Mouse (Mus musculus) layer of hippocampus, postnatal 10 days (tissue): ENCODE measurements around the gene 1700023F06Rik. TPM values are rescaled to one million over a fixed set of nuclear protein-coding genes. Genes with fewer than 3 reads are reported as not detected.

Source experiments
- DNase-seq, 2 experiments: peaks; one replicate each; pipeline ENCODE4 v3.0.0; 2021; ENCODE audit warnings: low spot score in 2 of 2
- long read RNA-seq: library from polyadenylated mRNA; stranded (forward); transcript quantifications from one replicate; pipeline ENCODE4 v2.0.0, GENCODE M21; 2023
- total RNA-seq, 2 experiments: library from RNA; stranded (reverse); gene quantifications; 2 replicates each; pipeline ENCODE4 v1.2.3; 2021

Gene 1700023F06Rik
- 1 to 10 TPM; 1.8 TPM for total RNA-seq
- long read RNA-seq, partial matches to known transcripts, result 4 of 5 reads
- long read RNA-seq, other reads (novel, unspliced or antisense), result 1 of 5 reads

DNA sequence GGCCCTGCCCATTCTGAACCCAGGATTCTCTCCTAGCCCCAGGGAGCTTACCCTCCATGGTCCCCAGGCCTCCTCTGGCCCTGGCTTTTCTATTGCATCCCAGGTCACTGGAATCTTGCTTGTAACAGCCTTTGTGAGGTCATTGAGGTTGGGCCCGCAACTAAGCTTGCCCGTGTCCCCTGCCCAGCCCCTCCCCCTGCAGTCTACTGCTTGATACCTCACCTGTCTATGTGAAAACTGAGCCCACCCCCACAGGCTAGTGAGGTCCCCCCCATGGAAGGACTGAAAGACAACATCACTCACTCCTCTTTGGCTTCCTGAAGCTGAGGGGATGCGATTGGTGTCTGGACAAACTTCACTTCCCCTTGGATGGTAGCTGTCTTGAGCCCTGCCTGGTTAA lies at the start of gene 1700023F06Rik:
Gene 1700023F06Rik (minus strand): TSS at position 101 of the 400 bp plus-strand sequence.
- no peak for DNase-seq

DNA sequence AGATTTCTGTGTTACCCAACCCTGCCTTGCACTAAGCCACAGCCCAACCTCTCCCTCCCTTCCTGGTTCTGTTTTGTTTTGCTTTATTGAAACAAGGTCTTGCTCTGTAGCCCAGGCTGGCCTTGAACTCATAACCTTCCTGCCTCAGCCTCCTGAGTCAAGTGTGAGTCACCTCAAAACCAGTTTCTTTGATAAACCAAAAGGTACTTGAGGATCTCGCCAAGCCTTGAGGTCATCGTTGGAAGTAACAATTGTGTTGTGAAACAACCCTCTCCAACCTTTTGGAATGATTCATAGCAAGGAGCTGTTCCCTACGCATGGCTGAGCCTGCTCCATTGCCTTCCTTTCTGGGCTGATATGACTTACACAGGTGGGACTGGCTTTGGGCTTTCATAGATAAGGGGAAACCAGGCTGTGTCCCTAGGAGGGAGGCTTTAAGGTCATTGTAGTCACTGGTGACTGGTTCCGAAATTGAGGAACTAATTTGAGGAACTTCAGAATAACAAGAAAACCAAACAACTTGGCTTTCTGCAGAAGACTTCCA lies 49.7 kb upstream of the 1700023F06Rik start:
- DNase-seq, result no peak

DNA sequence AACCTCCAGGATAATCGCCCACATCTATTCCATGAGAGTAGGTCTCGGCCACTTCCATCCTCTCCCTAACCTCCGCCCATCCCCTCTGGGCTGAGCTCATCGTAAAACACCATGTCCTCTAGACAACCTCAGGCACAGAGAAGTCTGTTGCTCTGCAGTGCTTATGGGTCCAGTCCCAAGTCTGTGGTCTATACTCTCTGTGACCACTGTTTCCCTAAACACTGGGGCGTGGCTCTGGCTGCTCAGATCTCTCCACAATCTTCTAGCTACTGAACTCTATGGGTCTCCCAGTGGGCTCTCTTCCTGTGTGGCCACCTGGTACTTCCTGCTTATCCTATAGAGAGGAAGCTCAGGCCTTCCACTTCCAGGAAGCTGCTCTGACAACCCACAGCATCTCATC lies 45.2 kb upstream of the 1700023F06Rik start:
- no peak for DNase-seq

DNA sequence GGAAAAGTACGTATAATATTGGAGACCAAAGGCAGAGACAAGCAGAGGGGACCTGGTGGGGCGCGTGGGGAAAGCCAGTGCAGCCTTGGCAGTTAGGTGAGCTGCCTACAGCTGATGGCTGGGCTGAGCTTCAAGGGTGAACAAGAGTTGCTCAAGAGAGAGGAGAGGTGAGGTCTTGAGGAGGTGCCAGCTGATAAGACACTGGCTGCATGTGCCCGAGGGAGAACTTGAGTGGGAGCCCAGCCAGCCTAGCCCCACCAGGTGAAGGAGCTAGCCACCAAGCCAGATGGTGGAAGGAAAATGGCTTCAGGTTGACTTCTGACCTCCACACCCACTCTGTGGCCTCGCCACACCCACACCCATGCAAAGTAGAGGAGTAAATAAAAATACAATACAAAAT lies 44.0 kb upstream of the 1700023F06Rik start:
- no peak for DNase-seq

DNA sequence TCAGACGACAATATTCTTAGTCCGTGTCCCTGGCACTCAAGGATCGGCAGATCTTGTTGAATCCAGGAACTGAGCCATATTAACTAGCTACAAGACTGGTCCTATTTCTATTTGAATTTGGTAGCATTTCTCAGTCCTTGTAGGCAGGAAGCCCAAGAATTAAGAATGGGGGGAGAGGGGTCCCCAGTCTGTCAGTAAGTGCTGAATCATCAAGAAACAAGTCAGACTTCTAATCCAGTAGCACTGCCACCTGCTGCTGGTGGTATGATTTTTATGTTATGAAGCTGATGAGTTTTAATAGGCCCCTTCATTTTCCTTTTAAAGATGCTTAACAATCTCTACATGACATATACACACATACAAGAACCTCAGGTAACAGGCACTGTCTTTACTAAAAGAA lies 42.0 kb upstream of the 1700023F06Rik start:
- no peak for DNase-seq

DNA sequence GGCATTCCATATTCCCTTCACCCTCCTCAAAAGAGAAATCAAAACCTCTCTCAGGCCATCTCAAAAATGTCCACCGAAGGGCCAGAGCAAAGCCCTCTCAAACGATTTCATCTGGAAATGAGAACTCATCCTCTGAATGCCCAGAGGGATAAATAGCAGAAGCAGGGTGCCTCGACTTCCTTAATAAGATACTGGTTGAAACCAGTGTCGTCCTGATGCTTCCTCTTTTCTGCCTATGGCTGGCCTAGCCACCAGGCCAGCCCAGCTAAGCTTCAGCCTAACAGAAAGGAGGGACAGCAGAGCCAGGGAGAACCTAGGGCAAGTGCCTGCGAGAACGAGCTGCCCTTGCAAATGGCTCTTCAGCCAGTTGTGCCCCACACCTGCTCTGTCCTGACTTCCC lies 41.2 kb upstream of the 1700023F06Rik start:
- no peak for DNase-seq

DNA sequence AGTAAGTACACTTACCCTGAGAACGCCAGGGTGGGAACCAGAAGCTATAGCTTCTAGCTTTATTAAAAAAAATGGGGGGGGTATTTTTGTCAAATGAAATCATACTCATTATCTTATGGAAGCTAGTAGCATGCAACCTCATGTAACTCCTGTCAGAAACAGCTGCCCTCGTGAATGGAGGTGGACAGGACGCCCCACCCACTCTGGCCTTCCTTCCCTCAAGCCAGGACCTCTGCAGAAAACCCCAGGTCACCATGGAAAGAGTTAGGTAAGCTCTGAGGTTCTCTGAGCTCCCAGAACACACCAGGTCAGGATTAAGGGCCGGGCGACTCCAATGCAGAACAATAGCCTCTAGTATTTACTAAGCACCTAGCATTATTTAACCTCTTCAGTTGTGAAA lies 40.5 kb upstream of the 1700023F06Rik start:
- no peak for DNase-seq

DNA sequence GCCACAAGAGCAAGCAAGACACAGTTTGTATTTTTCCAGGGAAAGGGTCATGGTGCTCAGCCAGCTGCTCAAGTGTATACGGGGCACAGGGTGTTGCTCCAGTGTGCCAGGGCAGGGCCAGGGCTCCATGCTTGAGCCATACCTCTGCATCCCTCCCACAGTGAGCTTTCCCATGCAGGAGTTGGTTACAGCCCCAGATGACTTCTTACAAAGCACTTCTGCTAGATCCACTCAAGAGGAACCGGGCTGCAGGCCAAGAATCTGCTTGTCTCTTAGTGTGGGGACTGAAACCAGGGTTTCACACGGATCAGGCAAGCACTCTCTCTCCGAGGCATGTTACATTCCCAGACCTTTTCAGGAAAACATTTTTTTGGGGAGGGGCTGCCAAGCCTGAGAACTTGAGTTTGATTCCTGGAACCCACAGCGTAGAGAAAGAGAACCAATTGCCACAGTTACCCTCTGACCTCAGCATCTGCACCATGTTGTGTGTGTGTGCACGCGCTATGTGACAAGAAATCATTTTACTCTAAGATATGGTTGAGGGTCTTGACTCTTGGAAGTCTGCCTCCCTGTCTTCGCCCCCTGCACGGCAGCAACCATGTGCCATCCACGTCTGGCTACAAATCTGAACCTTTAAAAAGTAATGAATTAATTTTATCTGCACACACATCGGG lies 39.3 kb upstream of the 1700023F06Rik start:
- peak; percentile 76 to 81 for DNase-seq

DNA sequence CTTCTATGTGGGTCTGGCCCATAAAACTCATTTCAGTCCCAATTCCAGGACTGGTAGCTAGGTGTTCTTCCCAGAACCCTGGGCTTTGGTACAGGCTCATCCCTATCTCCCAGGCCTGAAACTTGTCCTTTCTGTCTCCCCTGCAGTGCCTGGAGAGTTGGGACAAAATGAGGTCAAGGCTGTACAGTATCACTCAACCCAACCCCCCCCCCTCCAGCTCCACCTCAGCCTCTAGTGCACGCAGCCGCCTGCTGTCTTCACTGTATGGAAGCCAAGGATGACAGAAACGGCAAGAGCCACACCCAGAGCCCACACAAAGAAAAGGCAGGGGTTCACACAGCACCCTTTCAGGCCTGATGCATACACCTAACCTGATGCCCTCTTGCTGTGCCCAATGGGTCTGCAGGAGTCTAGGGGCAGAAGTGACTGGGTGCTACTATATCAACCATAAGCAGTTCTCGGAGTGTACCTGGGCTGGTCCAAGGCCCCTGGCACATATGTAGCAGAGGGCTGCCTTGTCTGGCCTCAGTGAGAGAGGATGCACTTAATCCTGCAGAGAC lies 38.5 kb upstream of the 1700023F06Rik start:
- DNase-seq, result no peak

DNA sequence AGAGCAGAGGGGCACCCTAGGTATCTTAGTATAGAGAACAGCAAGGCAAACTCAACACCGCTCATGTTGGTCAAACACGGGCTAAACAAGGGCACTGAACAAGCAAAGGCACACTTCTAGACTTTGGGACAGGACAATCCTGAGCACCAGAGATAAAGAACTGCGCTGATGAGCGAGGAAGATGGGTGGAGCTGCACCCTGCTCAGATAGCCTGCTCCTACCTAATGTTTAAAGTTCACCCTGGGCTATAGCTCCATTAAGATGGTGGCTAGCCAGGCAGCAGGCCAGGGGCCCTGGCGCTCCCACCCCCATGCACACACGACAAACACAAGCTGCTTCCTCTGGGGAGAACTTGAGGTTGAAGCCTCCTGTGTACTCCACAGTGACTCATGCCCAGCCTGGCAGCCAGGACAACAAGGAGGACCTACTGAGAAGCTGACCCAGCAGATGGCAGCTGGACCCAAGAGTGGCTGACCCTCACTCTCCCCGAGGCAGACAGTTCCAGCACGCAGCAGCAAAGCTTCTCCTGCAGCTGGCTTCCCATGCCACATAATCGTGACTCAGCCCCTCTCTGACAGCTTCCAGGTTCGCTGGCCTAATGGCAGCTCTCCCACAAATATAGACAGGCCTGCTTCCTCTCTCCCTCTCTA lies 37.8 kb upstream of the 1700023F06Rik start:
- DNase-seq, result peak; percentile 41 to 42

DNA sequence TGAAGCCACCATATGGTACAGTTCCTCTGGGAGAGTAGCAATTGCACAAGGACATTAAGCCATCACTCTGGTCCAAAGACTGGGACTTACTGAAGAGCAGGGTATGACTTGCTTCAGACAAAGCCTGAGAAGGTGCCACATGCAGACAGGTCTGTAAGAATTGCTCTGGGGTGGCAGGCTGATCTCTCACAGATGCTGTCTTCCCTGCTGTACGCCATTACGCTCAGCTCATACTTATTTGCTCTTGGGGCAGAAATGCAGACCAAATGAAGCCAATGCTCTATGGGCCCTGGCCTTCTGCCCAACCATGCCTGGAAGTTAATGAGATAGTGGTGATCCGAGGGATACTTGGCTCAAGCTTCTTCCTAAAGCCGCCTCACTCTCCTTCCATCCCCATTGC lies 36.5 kb upstream of the 1700023F06Rik start:
- no peak for DNase-seq

DNA sequence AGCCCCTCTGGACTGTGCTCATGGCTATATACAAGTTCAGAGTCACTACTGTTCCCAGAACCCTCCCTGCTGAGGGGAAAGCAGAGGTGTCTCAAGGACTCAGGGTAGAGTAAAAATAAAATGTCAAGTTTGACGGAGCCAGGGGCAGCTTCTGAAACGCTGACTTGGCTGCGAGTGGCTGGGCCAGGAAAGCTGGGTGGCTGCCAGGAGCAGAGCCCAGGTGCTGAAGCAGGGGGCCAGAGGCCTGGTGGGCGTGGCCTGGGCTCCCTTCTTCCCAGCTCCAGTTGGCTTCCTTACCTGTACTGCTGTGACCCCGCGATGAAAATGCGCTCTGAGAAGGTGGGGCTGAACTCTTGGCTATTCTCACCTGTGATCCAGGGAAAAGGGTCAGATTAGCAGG lies 32.4 kb upstream of the 1700023F06Rik start:
- no peak for DNase-seq

DNA sequence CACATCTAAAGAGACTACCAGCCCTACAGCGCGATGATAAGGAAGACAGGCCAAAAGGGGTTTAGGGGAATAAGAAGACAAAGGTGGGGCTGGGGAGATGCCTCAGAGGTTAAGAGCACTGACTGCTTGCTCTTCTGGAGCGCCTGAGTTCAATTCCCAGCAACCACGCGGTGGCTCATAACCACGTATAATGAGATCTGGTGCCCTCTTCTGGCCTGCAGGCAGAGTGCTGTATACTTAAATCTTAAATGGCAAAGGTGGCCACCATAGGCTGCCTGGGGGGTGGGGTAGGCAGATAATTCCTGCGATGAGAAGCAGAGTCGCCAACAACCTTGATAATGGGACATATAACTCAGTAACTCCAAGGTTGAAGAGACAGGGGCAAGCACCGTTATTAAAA lies 29.4 kb upstream of the 1700023F06Rik start:
- DNase-seq, result no peak

DNA sequence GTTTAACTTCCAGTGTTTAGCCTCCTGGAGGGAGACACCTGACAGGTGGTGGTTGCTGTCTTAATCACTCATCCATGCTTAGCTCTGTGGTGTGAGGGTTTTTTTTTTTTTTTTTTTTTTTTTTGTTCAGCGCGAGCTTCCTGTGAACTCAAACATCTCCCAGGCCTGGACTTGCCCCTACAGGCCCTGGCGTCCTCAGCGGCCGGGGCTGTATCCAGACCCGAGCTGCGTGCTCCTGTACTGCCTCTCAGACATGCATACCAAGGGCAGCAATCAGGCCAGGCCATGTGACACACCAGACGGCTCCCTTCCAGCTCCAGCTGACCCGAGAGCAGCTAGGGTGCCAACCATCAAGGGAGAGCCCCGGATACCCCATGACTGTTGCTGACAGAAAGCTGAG lies 28.5 kb upstream of the 1700023F06Rik start:
- DNase-seq, result no peak

DNA sequence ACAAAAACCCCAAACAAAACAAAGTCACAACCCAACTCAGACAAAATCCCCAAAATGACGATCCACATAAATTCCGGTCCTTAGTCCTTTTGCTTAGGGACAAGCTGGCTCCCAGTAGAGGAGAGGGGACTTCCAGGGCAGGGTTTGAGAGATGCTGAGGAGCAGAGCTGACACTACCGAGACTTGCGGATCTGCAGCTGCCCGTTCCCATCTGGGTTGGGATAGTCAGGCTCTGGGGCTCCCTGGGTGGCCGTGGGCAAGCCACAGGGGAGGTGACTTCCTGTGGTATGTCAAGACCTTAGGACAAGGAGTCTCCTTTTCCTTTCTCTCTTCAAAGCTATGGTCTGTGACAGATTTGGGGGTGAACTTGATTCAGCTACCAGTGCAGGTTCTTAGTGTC lies 28.1 kb upstream of the 1700023F06Rik start:
- DNase-seq, result no peak

DNA sequence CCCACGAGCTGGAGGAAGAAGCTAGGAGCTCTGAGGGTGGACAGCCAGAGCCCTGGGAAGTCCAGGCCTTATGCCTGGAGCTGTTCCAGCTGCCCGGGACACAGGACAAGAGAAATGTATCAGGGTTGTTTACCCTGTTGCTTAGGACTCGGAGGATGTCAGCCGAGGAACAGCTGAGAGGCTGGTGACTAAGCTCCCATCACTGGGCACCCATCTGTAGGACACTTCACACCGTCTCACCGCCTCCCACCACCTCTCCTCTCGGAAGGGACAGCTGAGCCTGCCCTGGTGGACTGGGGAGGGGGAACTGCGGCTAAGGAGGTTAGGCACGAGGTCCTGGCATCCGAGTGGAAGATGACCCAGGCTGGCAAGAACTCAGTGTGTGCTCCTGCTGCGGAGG lies 27.3 kb upstream of the 1700023F06Rik start:
- no peak for DNase-seq

DNA sequence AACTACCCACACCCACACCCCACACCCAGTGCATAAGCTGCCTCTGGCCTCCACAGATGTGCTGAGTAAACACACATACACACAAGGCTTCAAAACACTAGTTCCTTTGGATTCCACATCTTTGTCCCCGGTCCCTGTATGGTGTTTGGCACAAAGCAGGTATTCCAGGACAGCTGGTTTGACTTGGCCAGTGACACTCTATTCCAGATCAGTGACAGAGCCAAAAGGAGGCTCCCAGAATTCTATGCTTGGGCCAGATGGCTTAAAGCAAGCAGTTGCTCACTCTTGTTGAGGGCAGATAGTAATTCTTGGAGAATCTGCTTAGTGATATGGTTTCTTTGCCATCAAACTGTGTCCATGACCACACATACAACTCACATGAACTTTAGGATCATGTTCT lies 26.1 kb upstream of the 1700023F06Rik start:
- no peak for DNase-seq

DNA sequence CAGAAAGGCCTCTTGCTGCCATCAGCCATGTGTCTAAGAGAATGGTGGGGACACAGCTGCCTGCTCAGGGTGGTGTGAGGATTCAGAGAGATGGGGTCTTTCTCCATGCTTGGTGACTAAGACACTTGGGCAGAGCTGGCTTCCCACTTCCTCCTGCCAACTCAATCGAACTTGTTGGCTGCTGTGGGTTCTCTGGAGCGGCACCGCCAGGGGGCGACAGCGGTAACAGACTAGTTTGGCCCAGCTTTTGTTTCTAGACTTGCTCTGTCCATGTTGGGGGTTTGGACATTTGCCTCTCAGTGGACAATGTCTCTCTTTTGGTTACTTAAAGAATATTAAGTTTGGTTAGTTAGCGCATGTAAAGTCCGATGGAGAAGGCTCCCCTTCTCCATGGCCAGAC lies 24.6 kb upstream of the 1700023F06Rik start:
- peak; percentile 87 to 88 for DNase-seq

DNA sequence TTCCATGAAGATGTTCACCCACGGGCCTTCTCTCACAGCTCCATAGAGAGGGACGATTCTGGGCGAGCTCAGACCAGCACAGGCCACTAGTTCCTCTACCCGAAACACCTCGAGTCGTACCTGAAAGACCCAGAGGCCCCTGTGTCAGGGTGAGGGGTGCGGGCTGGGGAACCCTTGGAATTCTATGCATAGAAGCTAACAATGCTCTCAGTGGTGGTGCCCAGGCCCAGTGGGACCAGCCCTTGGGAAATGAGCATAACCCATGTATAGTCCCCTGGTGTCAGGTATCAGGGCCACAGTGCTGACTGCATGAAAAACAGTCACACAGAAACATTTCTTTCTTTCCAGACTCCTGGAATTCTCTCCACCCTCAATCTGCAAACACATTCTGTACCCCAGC lies 23.0 kb upstream of the 1700023F06Rik start:
- DNase-seq, result no peak

DNA sequence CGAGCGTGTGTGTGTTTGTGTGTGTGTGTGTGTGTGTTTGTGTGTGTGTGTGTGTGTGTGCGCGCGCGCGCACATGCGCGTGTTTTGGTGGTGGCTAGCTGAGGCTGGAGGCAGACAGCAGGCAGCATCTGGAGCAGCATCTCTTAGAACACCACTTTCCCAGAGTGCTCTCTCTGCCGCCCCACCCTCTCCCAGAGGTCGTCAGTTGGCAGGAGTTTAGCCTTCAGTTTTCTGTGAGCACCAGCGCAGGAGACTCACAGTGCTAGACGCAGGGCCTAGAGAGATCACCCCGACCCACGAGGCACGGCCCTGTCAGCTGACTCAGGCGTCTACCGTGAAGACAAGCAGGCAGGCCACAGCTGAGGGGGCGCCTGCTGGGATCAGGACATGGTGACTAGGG lies 22.3 kb upstream of the 1700023F06Rik start:
- DNase-seq, result no peak

DNA sequence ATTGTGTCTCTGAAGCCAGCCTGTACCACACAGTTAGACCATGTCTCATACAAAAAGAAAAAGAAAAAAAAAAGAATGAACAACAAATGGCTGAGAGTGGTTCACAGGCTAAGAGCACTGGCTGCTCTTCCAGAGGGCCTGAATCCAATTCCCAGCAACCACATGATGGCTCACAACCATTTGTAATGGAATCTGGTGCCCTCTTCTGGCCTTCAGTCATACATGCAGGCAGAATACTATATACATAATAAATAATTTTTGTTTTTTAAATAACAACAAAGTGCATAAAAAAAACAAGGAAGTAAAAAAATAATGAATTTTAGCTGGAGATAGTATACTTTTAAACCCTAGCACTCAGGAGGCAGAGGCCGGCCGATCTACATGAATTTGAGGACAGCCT lies 21.2 kb upstream of the 1700023F06Rik start:
- DNase-seq, result no peak

DNA sequence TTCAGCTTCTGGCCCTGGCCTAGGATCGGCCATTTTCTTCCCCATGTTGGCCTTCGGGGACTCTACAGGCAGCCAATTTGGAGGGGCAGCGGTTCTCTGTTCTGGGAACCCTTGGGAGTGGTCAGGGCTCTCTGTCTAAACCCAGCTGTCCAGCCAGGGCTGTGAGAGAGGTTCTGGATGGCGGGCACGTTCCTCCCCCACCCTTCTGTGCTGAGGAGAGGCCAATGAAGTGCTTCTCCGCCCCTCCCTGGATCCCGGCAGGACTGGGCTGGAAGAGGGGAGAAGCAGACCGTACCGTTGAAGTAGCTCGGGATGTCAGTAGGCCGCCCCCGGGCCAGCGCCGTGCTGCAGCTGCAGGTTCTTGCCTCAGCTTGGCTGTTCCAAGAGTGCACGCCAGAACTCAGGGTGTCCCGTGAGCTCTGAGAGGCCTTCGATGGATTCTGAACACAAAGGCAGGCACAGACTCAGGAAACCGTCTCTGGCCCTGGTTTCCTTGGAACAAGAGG lies 15.6 kb upstream of the 1700023F06Rik start:
- DNase-seq, result no peak
